Comparison of ENCODE assay signal across 8 mouse cellular contexts in genomic region chr10:96934661-96935060, GRCm38 (mm10).
A peak's percentile ranks its signal among the peaks of the same experiment; 100 is the strongest.
DNase-seq lines count a peak whose midpoint lies in the region; ATAC-seq and TF ChIP-seq lines count a peak whose summit lies in the region.

No protein-coding gene starts in this region.

- peak; percentile 55; the same call in 1 of the 2 replicates for ATAC-seq in forebrain, embryonic 12.5 days (ENCODE audit: low FRiP score)
- 0 out of 2 replicates have a peak, but pooled peaks have one; percentile 78 for ATAC-seq in kidney, embryonic 14.5 days (ENCODE audit: low FRiP score, low TSS enrichment)

- H3K4me2 ChIP-seq in forebrain, embryonic 12.5 days = no peak overlapping the region
- H3K4me2 ChIP-seq in kidney, embryonic 14.5 days (replicated peaks; ENCODE audit: low read depth, low read length) = no peak overlapping the region

- WGBS in forebrain, embryonic 12.5 days = 83% methylated on average over 4 of the region's 4 CpGs
- WGBS in forebrain, embryonic 10.5 days = 92% methylated on average over 4 of the region's 4 CpGs
- 71% methylated on average over 4 of the region's 4 CpGs for WGBS in kidney, embryonic 14.5 days
- WGBS in spleen, adult 2 months = 53% methylated on average over 4 of the region's 4 CpGs

- no peak for DNase-seq in forebrain, embryonic 10.5 days (ENCODE audit: extremely low spot score, low spot score)
- peak; percentile 62 for DNase-seq in CD4-positive helper T cell, adult 2 months (ENCODE audit: low read depth, low spot score)
- DNase-seq in cerebellum, adult 11-12 months = peak; percentile 60
- DNase-seq in frontal cortex, postnatal 25 days (ENCODE audit: low spot score in 2 of 2) = peak; percentile 12 to 30
- DNase-seq in lung, postnatal 10 days = peak; percentile 83
- peak; percentile 27 to 64 for DNase-seq in spleen, adult 2 months (ENCODE audit: low read depth in 1 of 2, low spot score in 2 of 2)

- TF ChIP-seq POLR2A in spleen, adult 2 months (IDR thresholded peaks at IDR 0.05; ENCODE audit: low read depth, low read length) = no peak

- no peak overlapping the region for H3K4me3 ChIP-seq in forebrain, embryonic 12.5 days (replicated peaks)
- no peak overlapping the region for H3K4me3 ChIP-seq in forebrain, embryonic 10.5 days
- no peak overlapping the region for H3K4me3 ChIP-seq in kidney, embryonic 14.5 days (ENCODE audit: low read length)
- H3K4me3 ChIP-seq in spleen, adult 2 months (ENCODE audit: extremely low read depth, insufficient read depth, insufficient read length) = no peak overlapping the region

- H3K9ac ChIP-seq in forebrain, embryonic 12.5 days = no peak overlapping the region
- no peak overlapping the region for H3K9ac ChIP-seq in kidney, embryonic 14.5 days (ENCODE audit: low read depth, low read length)

- no peaks in the 10 kb centered on the region for H3K36me3 ChIP-seq in forebrain, embryonic 12.5 days (replicated peaks)
- no peaks in the 10 kb centered on the region for H3K36me3 ChIP-seq in forebrain, embryonic 10.5 days (replicated peaks)
- no peaks in the 10 kb centered on the region for H3K36me3 ChIP-seq in kidney, embryonic 14.5 days (ENCODE audit: control insufficient read depth, insufficient read depth, low read length)
- no peaks in the 10 kb centered on the region for H3K36me3 ChIP-seq in spleen, adult 2 months (ENCODE audit: control insufficient read depth, insufficient read depth, low read length)

- no peaks in the 10 kb centered on the region for H3K27me3 ChIP-seq in forebrain, embryonic 12.5 days
- H3K27me3 ChIP-seq in forebrain, embryonic 10.5 days (ENCODE audit: poor library complexity, severe bottlenecking) = no peaks in the 10 kb centered on the region
- no peaks in the 10 kb centered on the region for H3K27me3 ChIP-seq in kidney, embryonic 14.5 days (ENCODE audit: control insufficient read depth, insufficient read depth, low read length)
- H3K27me3 ChIP-seq in spleen, adult 2 months (ENCODE audit: control insufficient read depth, insufficient read depth, low read length) = no peaks in the 10 kb centered on the region

- TF ChIP-seq CTCF in spleen, adult 2 months (IDR thresholded peaks at IDR 0.05; ENCODE audit: extremely low read depth, insufficient read depth, insufficient read length, insufficient replicate concordance) = peak; percentile 23; the same call in 1 of the 2 replicates

- no peak overlapping the region for H3K27ac ChIP-seq in forebrain, embryonic 12.5 days
- no peak overlapping the region for H3K27ac ChIP-seq in forebrain, embryonic 10.5 days
- no peak overlapping the region for H3K27ac ChIP-seq in kidney, embryonic 14.5 days (ENCODE audit: low read depth, low read length)
- no peak overlapping the region for H3K27ac ChIP-seq in spleen, adult 2 months (ENCODE audit: insufficient read depth, low read length)

- H3K9me3 ChIP-seq in forebrain, embryonic 12.5 days = no peaks in the 10 kb centered on the region
- H3K9me3 ChIP-seq in forebrain, embryonic 10.5 days = no peaks in the 10 kb centered on the region
- H3K9me3 ChIP-seq in kidney, embryonic 14.5 days (ENCODE audit: control insufficient read depth, low read length) = no peaks in the 10 kb centered on the region

- no peaks in the 10 kb centered on the region for H3K4me1 ChIP-seq in forebrain, embryonic 12.5 days
- no peaks in the 10 kb centered on the region for H3K4me1 ChIP-seq in forebrain, embryonic 10.5 days
- H3K4me1 ChIP-seq in kidney, embryonic 14.5 days (ENCODE audit: control insufficient read depth, insufficient read depth, low read length) = no peaks in the 10 kb centered on the region
- H3K4me1 ChIP-seq in spleen, adult 2 months (ENCODE audit: control insufficient read depth, insufficient read depth, insufficient read length) = no peaks in the 10 kb centered on the region; the same call in 1 of the 2 replicates
